Mouse (Mus musculus) spleen, adult 2 months (tissue): Measurements from ENCODE around the gene Lbp. TPM values are rescaled to one million over a fixed set of nuclear protein-coding genes. Genes with fewer than 3 reads are reported as not detected.

Source experiments
- DNase-seq, 2 experiments: peaks; one replicate each; pipeline versions ENCODE4 v3.0.0 to v3.0.0-alpha.2; 2012 to 2021; ENCODE audit warnings: low spot score in 2 of 2, low read depth in 1 of 2
- H3K27ac ChIP-seq: fragments of 200-500 bp; 2 replicates; pipeline ENCODE4 v1.5.1; 2012; ENCODE audit warnings: low read length, inconsistent platforms; ENCODE audit not compliant: insufficient read depth
- H3K27me3 ChIP-seq: fragments of 200-500 bp; 2 replicates; pipeline ENCODE4 v1.6.1; 2012; ENCODE audit warnings: mild to moderate bottlenecking, moderate library complexity, low read length, inconsistent platforms; ENCODE audit not compliant: control insufficient read depth, insufficient read depth
- H3K36me3 ChIP-seq: fragments of 200-500 bp; 2 replicates; pipeline ENCODE4 v1.6.1; 2012; ENCODE audit warnings: mild to moderate bottlenecking, low read length, inconsistent platforms; ENCODE audit not compliant: control insufficient read depth, insufficient read depth
- H3K4me1 ChIP-seq: fragments of 200-500 bp; 2 replicates; pipeline ENCODE4 v1.6.1; 2011; ENCODE audit warnings: inconsistent platforms; ENCODE audit not compliant: control insufficient read depth, insufficient read depth, insufficient read length
- H3K4me3 ChIP-seq: fragments of 200-500 bp; 2 replicates; pipeline ENCODE4 v1.5.1; 2011; ENCODE audit warnings: mild to moderate bottlenecking, inconsistent platforms; ENCODE audit not compliant: insufficient read depth, insufficient read length; ENCODE audit errors: extremely low read depth
- CTCF ChIP-seq: fragments of 200-500 bp; IDR thresholded peaks from 2 replicates; pipeline ENCODE4 v1.5.1; 2011; ENCODE audit warnings: mild to moderate bottlenecking, inconsistent platforms; ENCODE audit not compliant: insufficient read depth, insufficient read length, insufficient replicate concordance; ENCODE audit errors: extremely low read depth
- POLR2A ChIP-seq: fragments of 200-500 bp; IDR thresholded peaks from 2 replicates; pipeline ENCODE4 v1.6.1; 2011; ENCODE audit warnings: low read depth, low read length, inconsistent platforms
- WGBS: fragments of 180-500 bp; shearing (Covaris S2); methylation state at CpG from one replicate; pipeline ENCODE4 v1.1.7; 2018; 5-methylcytosine and 5-hydroxymethylcytosine counted together
- polyA plus RNA-seq: library from polyadenylated mRNA; depleted of rRNA; stranded (reverse); fragments of >200 nt; gene quantifications from 2 replicates; pipeline ENCODE4 v1.2.3, GENCODE M21; 2012

Gene Lbp
- polyA plus RNA-seq, 1 experiment = 3.3 TPM

GRCm38 (mm10) chr2:158359757-158360620, 53.7 kb downstream of the Lbp start:
- no peak overlapping the region for H3K27ac ChIP-seq
- H3K36me3 ChIP-seq = peaks cover 33% of the 10 kb centered on the region
- WGBS = 81% methylated on average over 12 of the region's 12 CpGs
- no peak for DNase-seq
- TF ChIP-seq POLR2A = no peak
- H3K4me1 ChIP-seq = peaks cover 3% of the 10 kb centered on the region; the same call in 1 of the 2 replicates
- peak overlapping the region; percentile 82; the same call in 1 of the 2 replicates for H3K4me3 ChIP-seq
- H3K27me3 ChIP-seq = no peaks in the 10 kb centered on the region

- peak; percentile 75 to 77 for DNase-seq
- H3K27me3 ChIP-seq = no peaks in the 10 kb centered on the region
- TF ChIP-seq POLR2A (peak; percentile 25; the same call in 1 of the 2 replicates), CTCF (peak; percentile 80)
- peaks cover 28% of the 10 kb centered on the region for H3K36me3 ChIP-seq
- under 1% methylated on average over 41 of the region's 41 CpGs for WGBS
- peak overlapping the region; percentile 82 for H3K4me3 ChIP-seq
- peaks cover 3% of the 10 kb centered on the region; the same call in 1 of the 2 replicates for H3K4me1 ChIP-seq
- H3K27ac ChIP-seq = peak overlapping the region; percentile 39
Observed at GRCm38 (mm10) chr2:158360873-158361677, 54.8 kb downstream of the Lbp start.

- peak overlapping the region; percentile 31; the same call in 1 of the 2 replicates for H3K4me3 ChIP-seq
- peaks cover 3% of the 10 kb centered on the region; the same call in 1 of the 2 replicates for H3K4me1 ChIP-seq
- H3K27ac ChIP-seq = 0 out of 2 replicates have a peak overlapping the region, but pooled peaks have one; percentile 2
- WGBS = 37% methylated on average over 8 of the region's 8 CpGs
- TF ChIP-seq CTCF = no peak
- TF ChIP-seq POLR2A = no peak
- no peaks in the 10 kb centered on the region for H3K27me3 ChIP-seq
- peaks cover 23% of the 10 kb centered on the region for H3K36me3 ChIP-seq
- DNase-seq = no peak
Observed at GRCm38 (mm10) chr2:158361678-158362320, 55.5 kb downstream of the Lbp start.

- no peaks in the 10 kb centered on the region for H3K27me3 ChIP-seq
- peaks cover 2% of the 10 kb centered on the region for H3K36me3 ChIP-seq
- TF ChIP-seq CTCF (no peak), POLR2A (no peak)
- DNase-seq = no peak
- no peak overlapping the region for H3K4me3 ChIP-seq
- 85% methylated on average over 4 of the region's 4 CpGs for WGBS
- no peak overlapping the region for H3K27ac ChIP-seq
- peaks cover 3% of the 10 kb centered on the region; the same call in 1 of the 2 replicates for H3K4me1 ChIP-seq
Observed at GRCm38 (mm10) chr2:158364175-158364574, 57.9 kb downstream of the Lbp start.

- no peak for DNase-seq
- Histone ChIP-seq H3K27ac (no peak overlapping the region), H3K27me3 (no peaks in the 10 kb centered on the region), H3K36me3 (no peaks in the 10 kb centered on the region), H3K4me3 (no peak overlapping the region), H3K4me1 (peaks cover 3% of the 10 kb centered on the region; the same call in 1 of the 2 replicates)
- TF ChIP-seq CTCF = no peak
- TF ChIP-seq POLR2A = no peak
- WGBS = 88% methylated on average over 12 of the region's 12 CpGs
Observed at GRCm38 (mm10) chr2:158365099-158365850, 59.0 kb downstream of the Lbp start.

- 80% methylated on average over 5 of the region's 5 CpGs for WGBS
Observed at GRCm38 (mm10) chr2:158367654-158368053, 61.4 kb downstream of the Lbp start.

More at GRCm38 (mm10) chr2:158367654-158368053, 61.4 kb downstream of the Lbp start:
- H3K4me3 ChIP-seq = no peak overlapping the region
- H3K4me1 ChIP-seq = no peaks in the 10 kb centered on the region
- H3K27ac ChIP-seq = no peak overlapping the region
- no peaks in the 10 kb centered on the region for H3K27me3 ChIP-seq
- TF ChIP-seq POLR2A (no peak), CTCF (no peak)
- DNase-seq = no peak
- H3K36me3 ChIP-seq = no peaks in the 10 kb centered on the region
